Mouse (Mus musculus) kidney, adult 2 months (tissue): ENCODE measurements around the gene Taf3.

Experiments used
- CTCF ChIP-seq: fragments of 200-500 bp; conservative IDR thresholded peaks from 2 replicates; pipeline ENCODE4 v1.5.1; 2011; ENCODE audit warnings: low read depth, mild to moderate bottlenecking, control low read depth, low read length, moderate library complexity, mixed read lengths; ENCODE audit not compliant: insufficient read depth, insufficient read length
- POLR2A ChIP-seq: fragments of 200-500 bp; IDR thresholded peaks from one replicate; pipeline ENCODE4 v1.6.1; 2011; ENCODE audit warnings: low read depth, low read length, control low read depth

- TF ChIP-seq POLR2A (no peak), CTCF (no peak)
These were observed 112.4 kb downstream of the Taf3 start for GRCm38 (mm10) chr2:9935965-9936364.
